Mouse (Mus musculus) cerebellum, postnatal 14 days (tissue): ENCODE data around the gene Sri.
"Not testable (repeated sequence)": the region's sequence is repeated elsewhere in the genome, so short reads cannot be mapped to it uniquely, and the experiment has no call there.

ENCODE experiments used
- DNase-seq, 2 experiments: peaks; one replicate each; pipeline ENCODE4 v3.0.0; 2021; ENCODE audit warnings: mixed read lengths in 2 of 2

The Sri gene

GRCm38 (mm10) chr5:8045855-8046254 lies at the start of gene Sri:
Sri (plus strand) TSS chr5:8046078.
- DNase-seq, result no peak

GRCm38 (mm10) chr5:7996401-7997044 lies 49.4 kb upstream of the Sri start:
- DNase-seq, result peak; percentile 33 to 46

GRCm38 (mm10) chr5:7997086-7997485 lies 48.8 kb upstream of the Sri start:
- DNase-seq, result no peak

GRCm38 (mm10) chr5:8000466-8000865 lies 45.4 kb upstream of the Sri start:
- DNase-seq, result peak in 1 of 2 experiments; percentile 5

- no peak for DNase-seq
These were observed 43.1 kb upstream of the Sri start for GRCm38 (mm10) chr5:8002827-8003226.

- DNase-seq, result no peak
These were observed 32.6 kb upstream of the Sri start for GRCm38 (mm10) chr5:8013276-8013675.

GRCm38 (mm10) chr5:8034596-8034995 lies 11.3 kb upstream of the Sri start:
- DNase-seq, result not testable (repeated sequence)

GRCm38 (mm10) chr5:8053827-8054226 lies 7.9 kb downstream of the Sri start:
- no peak for DNase-seq

GRCm38 (mm10) chr5:8055721-8056129 lies 9.8 kb downstream of the Sri start:
- no peak for DNase-seq

GRCm38 (mm10) chr5:8056141-8057017 lies 10.5 kb downstream of the Sri start:
- DNase-seq, result peak; percentile 81 to 87

- DNase-seq, result no peak
These were observed 11.1 kb downstream of the Sri start for GRCm38 (mm10) chr5:8057018-8057323.

- DNase-seq, result no peak
These were observed 12.2 kb downstream of the Sri start for GRCm38 (mm10) chr5:8058056-8058455.

GRCm38 (mm10) chr5:8062469-8062868 lies 16.6 kb downstream of the Sri start:
- DNase-seq, result no peak

GRCm38 (mm10) chr5:8063207-8063606 lies 17.3 kb downstream of the Sri start:
- DNase-seq, result no peak

GRCm38 (mm10) chr5:8073406-8073805 lies 27.5 kb downstream of the Sri start:
- DNase-seq, result no peak

- DNase-seq, result peak in 1 of 2 experiments; percentile 45
These were observed 28.2 kb downstream of the Sri start for GRCm38 (mm10) chr5:8073901-8074561.

- no peak for DNase-seq
These were observed 31.6 kb downstream of the Sri start for GRCm38 (mm10) chr5:8077481-8077880.

GRCm38 (mm10) chr5:8082800-8083509 lies 37.1 kb downstream of the Sri start:
- no peak for DNase-seq

- no peak for DNase-seq
These were observed 39.8 kb downstream of the Sri start for GRCm38 (mm10) chr5:8085661-8086060.

GRCm38 (mm10) chr5:8088147-8088546 lies 42.3 kb downstream of the Sri start:
- DNase-seq, result no peak

GRCm38 (mm10) chr5:8094921-8095320 lies 49.0 kb downstream of the Sri start:
- DNase-seq, result peak in 1 of 2 experiments; percentile 49

- DNase-seq, result peak; percentile 83 to 91
These were observed 49.8 kb downstream of the Sri start for GRCm38 (mm10) chr5:8095689-8096088.

- DNase-seq, result peak in 1 of 2 experiments; percentile 32
These were observed 65.8 kb downstream of the Sri start for GRCm38 (mm10) chr5:8111691-8112090.
